Mouse (Mus musculus): Measurements from ENCODE around the gene Tenm1. TPM values are rescaled to one million over a fixed set of nuclear protein-coding genes. Genes with fewer than 3 reads are reported as not detected.

The Tenm1 gene
- total RNA-seq, 1 experiment, result 1.6 TPM

DNA sequence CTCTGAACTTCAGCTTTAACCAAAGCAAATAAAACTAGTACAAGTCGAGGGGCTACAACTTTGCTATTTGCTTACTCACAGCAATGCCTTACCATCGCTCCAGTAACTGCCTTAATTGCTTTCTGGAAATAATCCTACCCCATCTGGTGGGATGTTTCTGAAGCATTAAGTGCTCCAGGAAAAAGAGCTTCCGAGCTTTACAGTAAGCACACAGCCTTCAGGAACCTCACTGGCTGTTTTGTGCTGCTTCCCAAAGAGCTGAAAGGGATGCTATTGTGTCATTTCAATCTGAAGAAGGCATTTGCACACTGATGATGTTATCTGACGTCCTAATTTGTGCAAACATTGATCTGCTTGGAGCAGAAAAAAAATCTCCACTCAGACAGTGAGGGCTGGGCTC lies 647.4 kb downstream of the Tenm1 start:
- H3K4me3 ChIP-seq (ENCODE audit: insufficient read depth in 1 of 2, low read depth in 1 of 2, low read length in 2 of 2, poor library complexity in 1 of 2, severe bottlenecking in 1 of 2), result no peak overlapping the region
- H3K9ac ChIP-seq (ENCODE audit: insufficient read depth, low read depth, low read length, poor library complexity, severe bottlenecking), result no peak overlapping the region
- in situ Hi-C loops (cut with MboI; ENCODE audit: low sequenced_read_pairs in 2 of 2, unreplicated experiment in 2 of 2), result loop anchor here in 1 of 2 experiments (10.0 kb wide), 1 partner anchor 63 kb away; no protein-coding TSS in a partner anchor
- no peaks in the 10 kb centered on the region for H3K4me1 ChIP-seq (ENCODE audit: control insufficient read depth in 2 of 2, insufficient read depth in 2 of 2, low read length in 2 of 2, poor library complexity in 1 of 2)
- TF ChIP-seq CHD2 (IDR thresholded peaks at IDR 0.05; ENCODE audit: low read depth, low read length) (no peak), ZNF384 (IDR thresholded peaks at IDR 0.05; ENCODE audit: low read depth, low read length) (no peak), MAFK (IDR thresholded peaks at IDR 0.05; ENCODE audit: insufficient read depth, low read depth, low read length) (no peak), HCFC1 (IDR thresholded peaks at IDR 0.05; ENCODE audit: borderline replicate concordance, insufficient read depth, low read length) (no peak), ZC3H11A (IDR thresholded peaks at IDR 0.05; ENCODE audit: borderline replicate concordance, low read depth, low read length) (no peak)
- no peaks in the 10 kb centered on the region for H3K36me3 ChIP-seq (ENCODE audit: control insufficient read depth, insufficient read depth, low read length, poor library complexity, severe bottlenecking)
- H3K27ac ChIP-seq (ENCODE audit: insufficient read depth, low read depth, low read length, poor library complexity, severe bottlenecking), result no peak overlapping the region
- no peak for DNase-seq (ENCODE audit: low read depth, low spot score)
- H3K9me3 ChIP-seq (ENCODE audit: control insufficient read depth, insufficient read depth, low read depth, low read length), result no peaks in the 10 kb centered on the region

DNA sequence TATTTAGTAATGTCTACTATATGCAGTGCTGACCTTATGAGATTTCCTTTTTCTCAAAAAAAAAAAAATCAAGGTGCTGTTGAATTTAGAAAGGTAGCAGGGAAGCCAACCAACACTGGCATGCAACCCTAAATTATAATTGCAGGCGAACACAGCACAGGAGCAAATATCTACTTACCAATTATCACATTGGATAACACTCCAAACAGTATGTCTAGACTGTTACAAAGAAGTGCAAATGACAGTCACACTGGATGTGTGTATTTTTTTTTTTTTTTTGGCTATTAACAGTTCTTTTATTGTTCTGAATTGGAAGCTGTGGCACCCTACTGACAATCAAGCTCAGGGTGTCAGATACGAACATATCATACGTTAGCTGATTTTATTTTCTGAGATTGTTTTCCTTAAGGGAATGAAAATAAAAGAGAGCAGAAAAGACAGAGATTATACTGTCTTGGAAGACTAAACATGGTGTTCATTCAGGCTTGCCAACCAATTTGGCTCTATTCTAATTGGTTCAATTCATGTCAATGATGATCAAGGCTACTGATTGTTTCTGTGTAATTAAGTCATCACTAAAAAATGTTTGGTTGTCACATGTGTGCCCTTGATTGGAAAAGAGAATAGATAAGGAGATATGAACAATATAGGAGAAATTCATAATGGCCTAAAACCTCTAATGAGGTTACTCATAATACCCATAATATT lies 710.7 kb downstream of the Tenm1 start:
- no peak overlapping the region for H3K4me3 ChIP-seq (ENCODE audit: insufficient read depth in 1 of 2, low read depth in 1 of 2, low read length in 2 of 2, poor library complexity in 1 of 2, severe bottlenecking in 1 of 2)
- H3K36me3 ChIP-seq (ENCODE audit: control insufficient read depth, insufficient read depth, low read length, poor library complexity, severe bottlenecking), result no peaks in the 10 kb centered on the region
- no peak overlapping the region for H3K27ac ChIP-seq (ENCODE audit: insufficient read depth, low read depth, low read length, poor library complexity, severe bottlenecking)
- no peaks in the 10 kb centered on the region for H3K9me3 ChIP-seq (ENCODE audit: control insufficient read depth, insufficient read depth, low read depth, low read length)
- DNase-seq (ENCODE audit: low read depth, low spot score), result no peak
- no peak for TF ChIP-seq MAFK (IDR thresholded peaks at IDR 0.05; ENCODE audit: insufficient read depth, low read depth, low read length)
- no peak for TF ChIP-seq ZC3H11A (IDR thresholded peaks at IDR 0.05; ENCODE audit: borderline replicate concordance, low read depth, low read length)
- no peak for TF ChIP-seq ZNF384 (IDR thresholded peaks at IDR 0.05; ENCODE audit: low read depth, low read length)
- no peak for TF ChIP-seq CHD2 (IDR thresholded peaks at IDR 0.05; ENCODE audit: low read depth, low read length)
- no peak for TF ChIP-seq HCFC1 (IDR thresholded peaks at IDR 0.05; ENCODE audit: borderline replicate concordance, insufficient read depth, low read length)
- no peaks in the 10 kb centered on the region for H3K4me1 ChIP-seq (ENCODE audit: control insufficient read depth in 2 of 2, insufficient read depth in 2 of 2, low read length in 2 of 2, poor library complexity in 1 of 2)
- no peak overlapping the region for H3K9ac ChIP-seq (ENCODE audit: insufficient read depth, low read depth, low read length, poor library complexity, severe bottlenecking)
- in situ Hi-C loops (cut with MboI; ENCODE audit: low sequenced_read_pairs in 2 of 2, unreplicated experiment in 2 of 2), result no loop called here

DNA sequence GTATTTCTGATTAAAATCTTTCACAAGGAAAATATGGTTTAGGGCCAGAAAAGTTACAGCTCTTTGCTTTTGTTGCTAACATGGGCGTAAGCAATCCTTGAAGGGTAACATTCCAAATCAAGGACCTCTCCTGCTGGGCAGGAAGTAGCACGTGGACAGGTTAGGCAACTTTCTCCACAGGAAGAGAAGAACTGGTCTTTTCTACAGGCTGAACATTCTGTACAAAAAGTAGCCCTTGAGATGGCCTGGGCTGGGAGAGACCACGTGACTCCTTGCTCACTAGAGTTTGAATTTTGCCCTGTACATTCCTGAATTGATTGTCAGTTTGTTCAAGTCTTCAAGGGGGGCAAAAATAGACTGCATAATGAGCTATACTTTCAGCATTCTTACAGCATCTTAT lies 728.6 kb downstream of the Tenm1 start:
- no peak for DNase-seq (ENCODE audit: low read depth, low spot score)
- no peaks in the 10 kb centered on the region for H3K9me3 ChIP-seq (ENCODE audit: control insufficient read depth, insufficient read depth, low read depth, low read length)
- no peak overlapping the region for H3K4me3 ChIP-seq (ENCODE audit: insufficient read depth in 1 of 2, low read depth in 1 of 2, low read length in 2 of 2, poor library complexity in 1 of 2, severe bottlenecking in 1 of 2)
- H3K9ac ChIP-seq (ENCODE audit: insufficient read depth, low read depth, low read length, poor library complexity, severe bottlenecking), result no peak overlapping the region
- H3K4me1 ChIP-seq (ENCODE audit: control insufficient read depth in 2 of 2, insufficient read depth in 2 of 2, low read length in 2 of 2, poor library complexity in 1 of 2), result no peaks in the 10 kb centered on the region
- in situ Hi-C loops (cut with MboI; ENCODE audit: low sequenced_read_pairs in 2 of 2, unreplicated experiment in 2 of 2), result no loop called here
- no peak overlapping the region for H3K27ac ChIP-seq (ENCODE audit: insufficient read depth, low read depth, low read length, poor library complexity, severe bottlenecking)
- no peak for TF ChIP-seq MAFK (IDR thresholded peaks at IDR 0.05; ENCODE audit: insufficient read depth, low read depth, low read length)
- TF ChIP-seq ZNF384 (IDR thresholded peaks at IDR 0.05; ENCODE audit: low read depth, low read length), result no peak
- TF ChIP-seq CHD2 (IDR thresholded peaks at IDR 0.05; ENCODE audit: low read depth, low read length), result no peak
- no peak for TF ChIP-seq ZC3H11A (IDR thresholded peaks at IDR 0.05; ENCODE audit: borderline replicate concordance, low read depth, low read length)
- no peak for TF ChIP-seq HCFC1 (IDR thresholded peaks at IDR 0.05; ENCODE audit: borderline replicate concordance, insufficient read depth, low read length)
- no peaks in the 10 kb centered on the region for H3K36me3 ChIP-seq (ENCODE audit: control insufficient read depth, insufficient read depth, low read length, poor library complexity, severe bottlenecking)

DNA sequence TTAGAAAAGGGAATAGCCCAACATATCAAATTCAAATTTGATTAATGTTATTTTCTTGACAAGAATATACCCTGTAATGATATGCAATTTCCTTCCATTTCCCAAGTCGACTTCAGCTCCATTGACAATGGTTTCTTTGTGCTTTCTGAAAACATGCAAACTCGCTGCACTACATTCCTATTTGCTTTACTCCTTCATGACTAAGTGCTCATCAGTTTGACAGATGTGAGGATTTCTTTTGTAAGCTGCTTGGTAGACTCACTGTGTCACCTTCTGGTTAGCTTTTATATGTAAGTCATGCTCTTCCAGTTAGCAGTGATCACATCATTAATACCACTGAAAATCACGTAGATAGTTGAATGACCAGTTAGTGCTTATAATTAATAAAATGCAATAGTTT lies 781.8 kb downstream of the Tenm1 start:
- TF ChIP-seq CHD2 (IDR thresholded peaks at IDR 0.05; ENCODE audit: low read depth, low read length), result no peak

DNA sequence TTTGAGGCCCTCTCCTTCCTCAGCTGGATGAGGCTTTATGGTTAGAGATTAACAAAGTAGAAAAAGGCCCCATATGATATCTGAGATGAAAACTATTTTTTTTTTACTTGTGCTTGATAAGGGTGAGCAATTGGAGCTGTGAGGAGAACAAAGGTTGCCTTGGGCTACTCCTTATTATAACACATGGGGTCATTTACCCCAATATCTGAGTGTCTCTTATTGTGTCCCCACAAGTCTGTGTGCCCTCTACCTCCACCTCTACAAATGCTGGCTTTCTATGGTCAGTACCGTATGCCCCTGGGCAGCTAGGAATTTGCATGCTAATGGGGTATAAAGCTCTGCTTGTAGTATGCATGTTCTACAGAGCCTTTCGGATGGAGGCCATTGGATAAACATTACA lies 848.4 kb downstream of the Tenm1 start:
- no peak for DNase-seq (ENCODE audit: low read depth, low spot score)
- in situ Hi-C loops (cut with MboI; ENCODE audit: low sequenced_read_pairs in 2 of 2, unreplicated experiment in 2 of 2), result no loop called here
- no peaks in the 10 kb centered on the region for H3K36me3 ChIP-seq (ENCODE audit: control insufficient read depth, insufficient read depth, low read length, poor library complexity, severe bottlenecking)
- no peaks in the 10 kb centered on the region; a peak in 1 of 4 replicates for H3K4me1 ChIP-seq (ENCODE audit: control insufficient read depth in 2 of 2, insufficient read depth in 2 of 2, low read length in 2 of 2, poor library complexity in 1 of 2)
- no peak overlapping the region for H3K9ac ChIP-seq (ENCODE audit: insufficient read depth, low read depth, low read length, poor library complexity, severe bottlenecking)
- H3K27ac ChIP-seq (ENCODE audit: insufficient read depth, low read depth, low read length, poor library complexity, severe bottlenecking), result no peak overlapping the region
- H3K4me3 ChIP-seq (ENCODE audit: insufficient read depth in 1 of 2, low read depth in 1 of 2, low read length in 2 of 2, poor library complexity in 1 of 2, severe bottlenecking in 1 of 2), result no peak overlapping the region
- H3K9me3 ChIP-seq (ENCODE audit: control insufficient read depth, insufficient read depth, low read depth, low read length), result no peaks in the 10 kb centered on the region
- TF ChIP-seq MAFK (IDR thresholded peaks at IDR 0.05; ENCODE audit: insufficient read depth, low read depth, low read length) (no peak), HCFC1 (IDR thresholded peaks at IDR 0.05; ENCODE audit: borderline replicate concordance, insufficient read depth, low read length) (no peak), ZC3H11A (IDR thresholded peaks at IDR 0.05; ENCODE audit: borderline replicate concordance, low read depth, low read length) (no peak), ZNF384 (IDR thresholded peaks at IDR 0.05; ENCODE audit: low read depth, low read length) (no peak), CHD2 (IDR thresholded peaks at IDR 0.05; ENCODE audit: low read depth, low read length) (no peak)

More for the DNA sequence above, 781.8 kb downstream of the Tenm1 start:
- no peaks in the 10 kb centered on the region for H3K36me3 ChIP-seq (ENCODE audit: control insufficient read depth, insufficient read depth, low read length, poor library complexity, severe bottlenecking)
- in situ Hi-C loops (cut with MboI; ENCODE audit: low sequenced_read_pairs in 2 of 2, unreplicated experiment in 2 of 2), result no loop called here
- H3K27ac ChIP-seq (ENCODE audit: insufficient read depth, low read depth, low read length, poor library complexity, severe bottlenecking), result no peak overlapping the region
- H3K4me1 ChIP-seq (ENCODE audit: control insufficient read depth in 2 of 2, insufficient read depth in 2 of 2, low read length in 2 of 2, poor library complexity in 1 of 2), result no peaks in the 10 kb centered on the region
- no peak overlapping the region for H3K4me3 ChIP-seq (ENCODE audit: insufficient read depth in 1 of 2, low read depth in 1 of 2, low read length in 2 of 2, poor library complexity in 1 of 2, severe bottlenecking in 1 of 2)
- no peak overlapping the region for H3K9ac ChIP-seq (ENCODE audit: insufficient read depth, low read depth, low read length, poor library complexity, severe bottlenecking)
- no peaks in the 10 kb centered on the region for H3K9me3 ChIP-seq (ENCODE audit: control insufficient read depth, insufficient read depth, low read depth, low read length)
- DNase-seq (ENCODE audit: low read depth, low spot score), result no peak
